Mouse (Mus musculus) testis, adult 2 months (tissue): Measurements from ENCODE around the gene Cyp2u1.

Source experiments
- CTCF ChIP-seq: fragments of 200-500 bp; IDR thresholded peaks from 2 replicates; pipeline ENCODE4 v1.5.1; 2012; ENCODE audit warnings: low read depth, mild to moderate bottlenecking, inconsistent platforms, low read length, moderate library complexity; ENCODE audit not compliant: control insufficient read depth, insufficient read depth, insufficient replicate concordance
- POLR2A ChIP-seq: fragments of 200-500 bp; IDR thresholded peaks from 2 replicates; pipeline ENCODE4 v1.6.1; 2012; ENCODE audit warnings: low read depth, mild to moderate bottlenecking, inconsistent platforms, low read length, moderate library complexity; ENCODE audit not compliant: control insufficient read depth

DNA sequence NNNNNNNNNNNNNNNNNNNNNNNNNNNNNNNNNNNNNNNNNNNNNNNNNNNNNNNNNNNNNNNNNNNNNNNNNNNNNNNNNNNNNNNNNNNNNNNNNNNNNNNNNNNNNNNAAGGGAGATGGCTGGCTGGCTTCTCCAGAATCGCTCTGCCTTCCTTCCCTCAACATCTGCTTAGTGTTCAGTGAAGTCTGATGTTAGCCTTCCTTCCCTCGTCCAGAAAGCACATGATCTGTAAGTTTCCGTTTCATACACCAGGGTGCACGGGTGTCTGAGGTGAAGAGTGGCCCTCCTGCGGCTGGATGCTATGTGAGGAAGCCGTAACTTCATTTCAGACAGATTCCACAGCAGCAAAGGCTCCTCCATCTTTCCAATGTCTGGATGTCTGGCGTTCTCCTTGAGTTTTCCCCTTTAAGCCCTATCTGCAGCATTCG, 32.1 kb upstream of the Cyp2u1 start:
- TF ChIP-seq CTCF (no peak), POLR2A (no peak)
